Mouse (Mus musculus): ENCODE results near the gene Cacna1g. TPM values are rescaled to one million over a fixed set of nuclear protein-coding genes. Genes with fewer than 3 reads are reported as not detected.
A peak's percentile ranks its signal among the peaks of the same experiment; 100 is the strongest.

The Cacna1g gene
- polyA plus RNA-seq, 1 experiment from 2014 or later: 32.7 TPM

GRCm38 (mm10) chr11:94475722-94476121 is 1.7 kb upstream of the Cacna1g start:
- Histone ChIP-seq H3K36me3 (no peaks in the 10 kb centered on the region), H3K27me3 (peaks cover 22% of the 10 kb centered on the region), H3K4me2 (replicated peaks) (no peak overlapping the region), H3K9me3 (no peaks in the 10 kb centered on the region), H3K9ac (no peak overlapping the region), H3K27ac (no peak overlapping the region), H3K4me3 (no peak overlapping the region), H3K4me1 (peaks cover 39% of the 10 kb centered on the region)
- WGBS: 24% methylated on average over 11 of the region's 11 CpGs
- ATAC-seq (ENCODE audit: low FRiP score, low read depth): no peak

GRCm38 (mm10) chr11:94474544-94474910 is 529 bp upstream of the Cacna1g start:
- H3K4me3 ChIP-seq: peak overlapping the region; percentile 98
- 0 out of 2 replicates have a peak overlapping the region, but pooled peaks have one; percentile 32 for H3K9ac ChIP-seq
- peaks cover 22% of the 10 kb centered on the region for H3K27me3 ChIP-seq
- no peaks in the 10 kb centered on the region for H3K36me3 ChIP-seq
- peak overlapping the region; percentile 99 for H3K27ac ChIP-seq
- WGBS: 1% methylated on average over 11 of the region's 11 CpGs
- ATAC-seq (ENCODE audit: low FRiP score, low read depth): no peak
- peak overlapping the region; percentile 85 for H3K4me2 ChIP-seq (replicated peaks)
- no peaks in the 10 kb centered on the region for H3K9me3 ChIP-seq
- H3K4me1 ChIP-seq: peaks cover 49% of the 10 kb centered on the region

GRCm38 (mm10) chr11:94472916-94473706 is 887 bp downstream of the Cacna1g start:
- 1% methylated on average over 48 of the region's 52 CpGs for WGBS
- H3K36me3 ChIP-seq: no peaks in the 10 kb centered on the region
- H3K4me2 ChIP-seq (replicated peaks): peak overlapping the region; percentile 85
- H3K9me3 ChIP-seq: no peaks in the 10 kb centered on the region
- peak overlapping the region; percentile 100 for H3K9ac ChIP-seq
- H3K27ac ChIP-seq: peak overlapping the region; percentile 99
- peak overlapping the region; percentile 98 for H3K4me3 ChIP-seq
- H3K4me1 ChIP-seq: peaks cover 63% of the 10 kb centered on the region
- H3K27me3 ChIP-seq: peaks cover 20% of the 10 kb centered on the region
- no peak for ATAC-seq (ENCODE audit: low FRiP score, low read depth)

- under 1% methylated on average over 15 of the region's 15 CpGs for WGBS
- ATAC-seq (ENCODE audit: low FRiP score, low read depth): no peak
Measured at GRCm38 (mm10) chr11:94472585-94472915, 1.4 kb downstream of the Cacna1g start.

GRCm38 (mm10) chr11:94471740-94472584 is 2.0 kb downstream of the Cacna1g start:
- Histone ChIP-seq H3K27me3 (peaks cover 14% of the 10 kb centered on the region; the same call in 1 of the 2 replicates), H3K27ac (peak overlapping the region; percentile 99), H3K4me2 (replicated peaks) (peak overlapping the region; percentile 85), H3K36me3 (peaks cover 6% of the 10 kb centered on the region; the same call in 1 of the 2 replicates), H3K9me3 (no peaks in the 10 kb centered on the region), H3K4me1 (peaks cover 66% of the 10 kb centered on the region), H3K9ac (peak overlapping the region; percentile 100), H3K4me3 (peak overlapping the region; percentile 98)
- no peak for ATAC-seq (ENCODE audit: low FRiP score, low read depth)
- 3% methylated on average over 17 of the region's 17 CpGs for WGBS

More at GRCm38 (mm10) chr11:94472585-94472915, 1.4 kb downstream of the Cacna1g start:
- H3K36me3 ChIP-seq: peaks cover under 1% of the 10 kb centered on the region; the same call in 1 of the 2 replicates
- peak overlapping the region; percentile 99 for H3K27ac ChIP-seq
- H3K4me1 ChIP-seq: peaks cover 66% of the 10 kb centered on the region
- peak overlapping the region; percentile 85 for H3K4me2 ChIP-seq (replicated peaks)
- H3K9me3 ChIP-seq: no peaks in the 10 kb centered on the region
- peak overlapping the region; percentile 100 for H3K9ac ChIP-seq
- H3K4me3 ChIP-seq: peak overlapping the region; percentile 98
- H3K27me3 ChIP-seq: peaks cover 16% of the 10 kb centered on the region; the same call in 1 of the 2 replicates

GRCm38 (mm10) chr11:94470391-94470790 is 3.6 kb downstream of the Cacna1g start:
- Histone ChIP-seq H3K36me3 (peaks cover 20% of the 10 kb centered on the region), H3K4me1 (peaks cover 68% of the 10 kb centered on the region), H3K9ac (peak overlapping the region; percentile 100), H3K9me3 (no peaks in the 10 kb centered on the region), H3K4me2 (replicated peaks) (peak overlapping the region; percentile 85), H3K4me3 (peak overlapping the region; percentile 98), H3K27me3 (peaks cover 5% of the 10 kb centered on the region; the same call in 1 of the 2 replicates), H3K27ac (peak overlapping the region; percentile 99)
- WGBS: 10% methylated on average over 7 of the region's 7 CpGs
- ATAC-seq (ENCODE audit: low FRiP score, low read depth): no peak

GRCm38 (mm10) chr11:94469136-94470064 is 4.6 kb downstream of the Cacna1g start:
- Histone ChIP-seq H3K4me1 (peaks cover 68% of the 10 kb centered on the region), H3K27me3 (no peaks in the 10 kb centered on the region), H3K4me3 (peak overlapping the region; percentile 98), H3K9ac (peak overlapping the region; percentile 43), H3K36me3 (peaks cover 24% of the 10 kb centered on the region), H3K4me2 (replicated peaks) (peak overlapping the region; percentile 85), H3K27ac (peak overlapping the region; percentile 99), H3K9me3 (no peaks in the 10 kb centered on the region)
- WGBS: 16% methylated on average over 8 of the region's 9 CpGs
- 0 out of 2 replicates have a peak, but pooled peaks have one; percentile 11 for ATAC-seq (ENCODE audit: low FRiP score, low read depth)

- 11% methylated on average over 4 of the region's 4 CpGs for WGBS
- peak; percentile 53 for ATAC-seq (ENCODE audit: low FRiP score, low read depth)
- H3K4me1 ChIP-seq: peaks cover 76% of the 10 kb centered on the region
- peak overlapping the region; percentile 99 for H3K27ac ChIP-seq
- H3K9ac ChIP-seq: 0 out of 2 replicates have a peak overlapping the region, but pooled peaks have one; percentile 43
- no peaks in the 10 kb centered on the region for H3K9me3 ChIP-seq
- H3K36me3 ChIP-seq: peaks cover 28% of the 10 kb centered on the region
- H3K4me3 ChIP-seq: peak overlapping the region; percentile 98
- no peaks in the 10 kb centered on the region for H3K27me3 ChIP-seq
- H3K4me2 ChIP-seq (replicated peaks): peak overlapping the region; percentile 85
Measured at GRCm38 (mm10) chr11:94468582-94469064, 5.4 kb downstream of the Cacna1g start.

GRCm38 (mm10) chr11:94466333-94466855 is 7.6 kb downstream of the Cacna1g start:
- Histone ChIP-seq H3K36me3 (peaks cover 50% of the 10 kb centered on the region), H3K27ac (no peak overlapping the region; the same call in 1 of the 2 replicates), H3K4me1 (peaks cover 73% of the 10 kb centered on the region), H3K9me3 (no peaks in the 10 kb centered on the region), H3K4me2 (replicated peaks) (no peak overlapping the region), H3K27me3 (no peaks in the 10 kb centered on the region), H3K4me3 (no peak overlapping the region), H3K9ac (no peak overlapping the region)
- no peak for ATAC-seq (ENCODE audit: low FRiP score, low read depth)
- WGBS: 87% methylated on average over 17 of the region's 17 CpGs

- H3K9ac ChIP-seq: no peak overlapping the region
- 22% methylated on average over 2 of the region's 2 CpGs for WGBS
- peaks cover 53% of the 10 kb centered on the region for H3K4me1 ChIP-seq
- peaks cover 72% of the 10 kb centered on the region for H3K36me3 ChIP-seq
- 0 out of 2 replicates have a peak overlapping the region, but pooled peaks have one; percentile 1 for H3K4me2 ChIP-seq (replicated peaks)
- ATAC-seq (ENCODE audit: low FRiP score, low read depth): no peak
- H3K9me3 ChIP-seq: no peaks in the 10 kb centered on the region
- no peak overlapping the region for H3K27ac ChIP-seq
- no peaks in the 10 kb centered on the region for H3K27me3 ChIP-seq
- no peak overlapping the region for H3K4me3 ChIP-seq
Measured at GRCm38 (mm10) chr11:94464170-94464569, 9.8 kb downstream of the Cacna1g start.

- no peak for ATAC-seq (ENCODE audit: low FRiP score, low read depth)
- H3K9me3 ChIP-seq: no peaks in the 10 kb centered on the region
- no peak overlapping the region for H3K4me2 ChIP-seq (replicated peaks)
- H3K4me1 ChIP-seq: peaks cover 30% of the 10 kb centered on the region
- no peaks in the 10 kb centered on the region for H3K27me3 ChIP-seq
- H3K4me3 ChIP-seq: no peak overlapping the region
- 95% methylated on average over 11 of the region's 11 CpGs for WGBS
- peaks cover 88% of the 10 kb centered on the region for H3K36me3 ChIP-seq
- H3K27ac ChIP-seq: no peak overlapping the region
- no peak overlapping the region for H3K9ac ChIP-seq
Measured at GRCm38 (mm10) chr11:94461856-94462255, 12.1 kb downstream of the Cacna1g start.

Data from limb, embryonic 13.5 days (tissue).